In genomic region chr12:78691325-78691724, GRCm38 (mm10) we compare ENCODE assay signal across 24 mouse cellular contexts. TPM values are rescaled to one million over a fixed set of nuclear protein-coding genes. Genes with fewer than 3 reads are reported as not detected.
DNase-seq lines count a peak whose midpoint lies in the region; TF ChIP-seq lines count a peak whose summit lies in the region.
"Had no signal": no experiment of that assay in that cellular context is flagged by ENCODE, and none has a peak within 500 bp of the region (broad histone marks: within the 10 kb centered on the region; RNA-seq: fewer than 3 reads in every experiment).

TSS of gene Fam71d (plus strand) at chr12:78691535.

- no peaks in the 10 kb centered on the region for H3K36me3 ChIP-seq in kidney, adult 2 months (ENCODE audit: control insufficient read depth, insufficient read depth, low read length)
- no peaks in the 10 kb centered on the region for H3K36me3 ChIP-seq in CH12.LX (replicated peaks in 1 of 2; ENCODE audit: control insufficient read depth in 1 of 2, insufficient read depth in 1 of 2, low read length in 1 of 2)
- H3K36me3 ChIP-seq: embryonic facial prominence, embryonic 15.5 days; forebrain, embryonic 10.5 days; heart, embryonic 12.5 days; hindbrain, embryonic 10.5 days had no signal

- H3K4me1 ChIP-seq in kidney, adult 2 months (ENCODE audit: control insufficient read depth, insufficient read depth, low read length): peaks cover 2% of the 10 kb centered on the region; the same call in 1 of the 2 replicates
- H3K4me1 ChIP-seq in CH12.LX (ENCODE audit: control insufficient read depth in 1 of 2, insufficient read depth in 2 of 2): no peaks in the 10 kb centered on the region
- H3K4me1 ChIP-seq: embryonic facial prominence, embryonic 15.5 days; forebrain, embryonic 10.5 days; hindbrain, embryonic 10.5 days had no signal

- no peak within 1 kb of the TSS for H3K27ac ChIP-seq in kidney, adult 2 months (ENCODE audit: insufficient read depth, low read depth, low read length)
- H3K27ac ChIP-seq in CH12.LX (ENCODE audit: insufficient read depth, low read depth): no peak within 1 kb of the TSS
- H3K27ac ChIP-seq: embryonic facial prominence, embryonic 15.5 days; forebrain, embryonic 10.5 days; gastrocnemius, adult 2 months; hindbrain, embryonic 10.5 days; hindbrain, embryonic 14.5 days had no signal

- DNase-seq in kidney, adult 2 months: peak; percentile 14
- no peak for DNase-seq in kidney, adult 9 months
- peak; percentile 8 to 19 for DNase-seq in kidney, postnatal 36 days
- DNase-seq in kidney, postnatal 4 days: no peak
- DNase-seq in CH12.LX (ENCODE audit: extremely low read depth): no peak
- peak; percentile 8 for DNase-seq in Muller cell, postnatal 12 days (ENCODE audit: inconsistent ontology term)
- no peak for DNase-seq in cerebellum, adult 11-12 months
- DNase-seq: adrenal gland, postnatal 10 days; cerebellum, adult 18-20 months; cerebellum, adult 9-11 months; cerebellum, postnatal 36 days; gastrocnemius, adult 2 months; gastrocnemius, postnatal 25 days had no signal

- no peak within 1 kb of the TSS for H3K4me3 ChIP-seq in kidney, adult 2 months (ENCODE audit: insufficient read depth, low read depth, low read length)
- no peak within 1 kb of the TSS for H3K4me3 ChIP-seq in CH12.LX (replicated peaks in 1 of 3; ENCODE audit: low read depth in 2 of 3, low read length in 2 of 3, poor library complexity in 1 of 3)
- H3K4me3 ChIP-seq: embryonic facial prominence, embryonic 15.5 days; erythroblast, embryonic 14.5 days; forebrain, embryonic 10.5 days; gastrocnemius, adult 2 months; heart, embryonic 12.5 days; hindbrain, embryonic 10.5 days had no signal

- dilution Hi-C loops in CH12.LX (cut with MboI; ENCODE audit: extremely low pct_ligation_motif_present, extremely low pct_unique_long_range_greater_than_20kb, low sequenced_read_pairs): no loop called here

- no peak for TF ChIP-seq RAD21 in CH12.LX (IDR thresholded peaks at IDR 0.05; ENCODE audit: low read depth, low read length)

- TF ChIP-seq CTCF in kidney, adult 2 months (conservative IDR thresholded peaks at IDR 0.05; ENCODE audit: insufficient read depth, insufficient read length, low read depth, low read length): no peak
- TF ChIP-seq CTCF in CH12.LX (conservative IDR thresholded peaks at IDR 0.05 in 1 of 2, IDR thresholded peaks at IDR 0.05 in 1 of 2; ENCODE audit: low read depth in 2 of 2, low read length in 2 of 2): no peak

- H3K27me3 ChIP-seq in kidney, adult 2 months (replicated peaks; ENCODE audit: control insufficient read depth, insufficient read depth, low read length): no peaks in the 10 kb centered on the region; the same call in 1 of the 2 replicates
- no peaks in the 10 kb centered on the region for H3K27me3 ChIP-seq in CH12.LX (replicated peaks)
- H3K27me3 ChIP-seq: embryonic facial prominence, embryonic 15.5 days; heart, embryonic 12.5 days had no signal

- no peak within 1 kb of the TSS for H3K9ac ChIP-seq in CH12.LX (ENCODE audit: insufficient read depth, low read depth)
- H3K9ac ChIP-seq: embryonic facial prominence, embryonic 15.5 days; heart, embryonic 12.5 days; hindbrain, embryonic 14.5 days had no signal

- no peak for TF ChIP-seq POLR2A in kidney, adult 2 months (IDR thresholded peaks at IDR 0.05; ENCODE audit: low read depth, low read length)
- no peak for TF ChIP-seq POLR2A in CH12.LX (IDR thresholded peaks at IDR 0.05; ENCODE audit: low read depth, low read length)

- 60% methylated on average over 1 of the region's 1 CpGs for WGBS in kidney, adult 2 months

- H3K9me3 ChIP-seq in CH12.LX (replicated peaks; ENCODE audit: low read length): no peaks in the 10 kb centered on the region
- H3K9me3 ChIP-seq: embryonic facial prominence, embryonic 15.5 days; forebrain, embryonic 10.5 days; heart, embryonic 12.5 days; hindbrain, embryonic 10.5 days had no signal

- in situ Hi-C loops in CH12.LX (cut with MboI; ENCODE audit: low pct_ligation_motif_present, low pct_unique_long_range_greater_than_20kb, low sequenced_read_pairs): no loop called here

- no peak within 1 kb of the TSS for H3K4me2 ChIP-seq in CH12.LX (ENCODE audit: insufficient read depth, low read depth, poor library complexity, severe bottlenecking)
- H3K4me2 ChIP-seq: embryonic facial prominence, embryonic 15.5 days; heart, embryonic 12.5 days; hindbrain, embryonic 14.5 days had no signal

- no peaks in the 10 kb centered on the region for H3K79me2 ChIP-seq in CH12.LX (replicated peaks; ENCODE audit: control insufficient read depth, extremely low read depth, insufficient read depth, poor library complexity, severe bottlenecking)

- TF ChIP-seq EP300 in CH12.LX (IDR thresholded peaks at IDR 0.05; ENCODE audit: low read length): no peak

TF ChIP-seq in CH12.LX, 34 proteins besides CTCF, POLR2A, EP300 and RAD21:
- TF ChIP-seq RCOR1 (conservative IDR thresholded peaks at IDR 0.05; ENCODE audit: low read depth, low read length) (no peak), SIN3A (IDR thresholded peaks at IDR 0.05; ENCODE audit: low read length) (no peak), NRF1 (IDR thresholded peaks at IDR 0.05; ENCODE audit: low read depth, low read length) (no peak), ZNF384 (IDR thresholded peaks at IDR 0.05; ENCODE audit: low read depth, low read length) (peak; percentile 26; the same call in 1 of the 2 replicates)

RNA-seq across cellular contexts. Expression of gene Fam71d, which starts in this region (rescaled TPM):
- 0.37 and 0.45 TPM in 2 replicates for polyA plus RNA-seq in kidney, adult 2 months (2012; rRNA removed)
- total RNA-seq in CH12.LX (2012; rRNA removed) (not detected in 2 replicates), CH12.LX (2014; rRNA removed) (not detected in 2 replicates)
- polyA plus RNA-seq in CH12.LX (2012; ENCODE audit: insufficient read length, low read depth): not detected in 2 replicates
- total RNA-seq: ES-E14; gastrocnemius, postnatal 25 days; granulocyte monocyte progenitor cell, adult 5-6 weeks; heart, adult 8-10 months; heart, postnatal 25 days had no signal
- polyA plus RNA-seq: embryonic facial prominence, embryonic 15.5 days; erythroblast, embryonic 14.5 days; forebrain, embryonic 10.5 days; heart, embryonic 12.5 days; heart, embryonic 16.5 days had no signal

Comparison
In these comparisons a context has a peak if more than half of its experiments do, and no peak if none do; other contexts are left out.
1. DNase-seq: peak in kidney, postnatal 36 days (2 of 2) and Muller cell, postnatal 12 days (single experiment); none in kidney, adult 9 months (single experiment), kidney, postnatal 4 days (0 of 2), CH12.LX (single experiment) and cerebellum, adult 11-12 months (single experiment).
2. Peak in DNase-seq in kidney, adult 2 months; RNA of the gene not detected or under 1 TPM.